Mouse (Mus musculus): ENCODE results near the gene Mgat4d.

DNA sequence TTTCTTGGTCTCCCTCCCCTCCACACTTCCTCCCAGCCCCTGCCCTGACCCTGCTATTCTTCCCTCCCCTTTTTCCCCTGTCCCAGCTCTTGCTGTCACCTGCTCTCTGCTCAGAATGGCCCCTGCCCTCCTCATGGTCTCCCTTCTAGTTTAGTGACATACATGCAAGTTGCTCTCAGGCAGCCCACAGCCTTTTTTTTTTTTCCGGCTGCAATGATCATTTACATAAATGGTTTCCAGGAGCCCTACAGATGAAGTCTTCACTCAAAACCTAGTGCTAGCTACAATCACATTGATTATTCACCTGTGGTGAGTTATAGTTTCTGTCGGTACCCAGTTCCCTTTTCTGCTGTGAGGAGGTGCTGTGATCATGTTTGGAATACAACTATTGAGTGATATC, 32.7 kb downstream of the Mgat4d start:
- TF ChIP-seq SIN3A (IDR thresholded peaks at IDR 0.05; ENCODE audit: low read length): no peak
- no peak for TF ChIP-seq CTCF (IDR thresholded peaks at IDR 0.05 in 2 of 3, conservative IDR thresholded peaks at IDR 0.05 in 1 of 3; ENCODE audit: control insufficient read depth in 1 of 3, insufficient read depth in 1 of 3, low read depth in 2 of 3, low read length in 3 of 3, poor library complexity in 1 of 3, severe bottlenecking in 1 of 3)
- TF ChIP-seq POLR2AphosphoS2 (IDR thresholded peaks at IDR 0.05; ENCODE audit: low read length): no peak
- no peak for TF ChIP-seq EP300 (IDR thresholded peaks at IDR 0.05; ENCODE audit: low read depth in 1 of 2, low read length in 2 of 2)
- TF ChIP-seq POLR2A (IDR thresholded peaks at IDR 0.05; ENCODE audit: control insufficient read depth in 1 of 2, insufficient read depth in 1 of 2, low read depth in 1 of 2, low read length in 2 of 2, poor library complexity in 1 of 2): no peak
- TF ChIP-seq TAL1 (IDR thresholded peaks at IDR 0.05; ENCODE audit: low read length): no peak
- TF ChIP-seq RCOR1 (IDR thresholded peaks at IDR 0.05; ENCODE audit: low read depth, low read length): no peak
- no peak for TF ChIP-seq ZC3H11A (IDR thresholded peaks at IDR 0.05; ENCODE audit: low read depth, low read length)
- TF ChIP-seq ZNF384 (IDR thresholded peaks at IDR 0.05; ENCODE audit: low read depth, low read length): no peak
- no peak for TF ChIP-seq NELFE (IDR thresholded peaks at IDR 0.05; ENCODE audit: low read depth, low read length)
- no peak for TF ChIP-seq MXI1 (IDR thresholded peaks at IDR 0.05; ENCODE audit: low read depth, low read length)

Data from MEL (cell line).